ENCODE assay signal across 14 mouse cellular contexts in the genomic region with DNA sequence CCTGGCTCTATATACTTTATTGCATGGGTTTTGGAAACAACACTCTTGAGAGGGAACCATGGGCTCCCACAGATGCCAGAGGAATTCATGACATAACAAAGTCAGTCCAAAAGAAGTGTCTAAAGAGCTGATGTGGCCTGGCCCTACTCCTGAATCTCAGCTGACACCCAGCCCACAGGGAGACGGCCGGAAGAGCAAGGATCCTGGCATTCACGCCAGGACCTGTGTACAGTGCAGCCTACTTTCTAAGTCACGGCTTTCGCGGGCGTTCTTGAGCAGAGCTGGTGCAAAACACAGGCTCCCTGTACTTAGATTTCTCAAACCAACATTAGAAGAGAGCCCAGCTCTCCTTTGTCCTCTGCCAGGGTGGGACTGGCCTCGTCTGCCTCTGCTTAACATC. TPM values are rescaled to one million over a fixed set of nuclear protein-coding genes. Genes with fewer than 3 reads are reported as not detected.
DNase-seq lines count a peak whose midpoint lies in the region; TF ChIP-seq lines count a peak whose summit lies in the region.
"Had no signal": no experiment of that assay in that cellular context is flagged by ENCODE, and none has a peak within 500 bp of the region (broad histone marks: within the 10 kb centered on the region; RNA-seq: fewer than 3 reads in every experiment).

No protein-coding gene starts in this region.

- H3K36me3 ChIP-seq in thymus, adult 2 months (ENCODE audit: control insufficient read depth, insufficient read depth, low read length) = peaks cover 2% of the 10 kb centered on the region; the same call in 1 of the 2 replicates

- intact Hi-C loops in heart, postnatal 10 days (cut with DNase I) = no loop called here
- intact Hi-C loops in left cerebral cortex, postnatal 4 days (cut with DNase I) = no loop called here

- no peaks in the 10 kb centered on the region for H3K27me3 ChIP-seq in thymus, adult 2 months (ENCODE audit: control insufficient read depth, insufficient read depth, low read length)
- H3K27me3 ChIP-seq: Patski had no signal

- 93% methylated on average over 8 of the region's 8 CpGs for WGBS in thymus, adult 2 months

- DNase-seq in heart, adult 18-20 months = peak; percentile 54 to 67
- DNase-seq in heart, adult 8-10 months (ENCODE audit: low spot score) = no peak
- peak; percentile 43 for DNase-seq in urinary bladder, postnatal 14 days (ENCODE audit: low spot score)
- DNase-seq in urinary bladder, postnatal 10 days (ENCODE audit: low spot score) = no peak
- peak; percentile 68 to 74 for DNase-seq in heart, postnatal 10 days
- DNase-seq in thymus, adult 2 months = no peak
- no peak for DNase-seq in cerebellum, adult 9-11 months
- no peak for DNase-seq in left cerebral cortex, postnatal 4 days
- DNase-seq: adrenal gland, postnatal 25 days; cerebellum, adult 11-12 months; kidney, adult 18-20 months had no signal

- no peak for TF ChIP-seq POLR2A in thymus, adult 2 months (IDR thresholded peaks at IDR 0.05; ENCODE audit: control insufficient read depth, extremely low read depth, insufficient read depth, low read length, poor library complexity)

- peaks cover 16% of the 10 kb centered on the region for H3K4me1 ChIP-seq in thymus, adult 2 months (replicated peaks; ENCODE audit: control insufficient read depth, insufficient read depth, low read length)

- H3K27ac ChIP-seq in thymus, adult 2 months (ENCODE audit: control insufficient read depth, insufficient read depth, low read length) = no peak overlapping the region

- H3K4me3 ChIP-seq in thymus, adult 2 months (ENCODE audit: control insufficient read depth, insufficient read depth, low read length) = no peak overlapping the region

- no peak for TF ChIP-seq CTCF in thymus, adult 2 months (IDR thresholded peaks at IDR 0.05; ENCODE audit: borderline replicate concordance, control insufficient read depth, extremely low read depth, insufficient read depth, low read length, poor library complexity)

RNA-seq across cellular contexts. Expression of gene E2f1, which starts 10.9 kb away (rescaled TPM):
- under 1 TPM; 0.57 to 0.77 TPM for total RNA-seq in heart, adult 18-20 months (2021)
- total RNA-seq in heart, adult 8-10 months (2022) = 1 to 10 TPM in 1 of 4 experiments, under 1 TPM in 3; 0.25 to 1.2 (median 0.47) TPM
- 10 to 100 TPM; 10.2 to 10.4 TPM for total RNA-seq in heart, postnatal 10 days (2021)
- polyA plus RNA-seq in thymus, adult 2 months (2012; rRNA removed) = 34.0 and 50.3 TPM in 2 replicates
- total RNA-seq in left cerebral cortex, postnatal 4 days (2021) = 10 to 100 TPM; 10.8 to 11.9 TPM

RNA-seq across cellular contexts. Expression of gene Necab3, which starts 21.9 kb away (rescaled TPM):
- under 1 TPM in 1 of 2 experiments, not detected in 1; 0.27 TPM for total RNA-seq in heart, adult 18-20 months (2021)
- total RNA-seq in heart, adult 8-10 months (2022) = 1 to 10 TPM in 1 of 4 experiments, under 1 TPM in 3; 0.25 to 1.2 (median 0.60) TPM
- 1 to 10 TPM; 1.3 to 1.8 TPM for total RNA-seq in heart, postnatal 10 days (2021)
- 14.8 and 15.7 TPM in 2 replicates for polyA plus RNA-seq in thymus, adult 2 months (2012; rRNA removed)
- total RNA-seq in left cerebral cortex, postnatal 4 days (2021) = 10 to 100 TPM; 23.6 to 24.1 TPM

RNA-seq across cellular contexts. Expression of gene Pxmp4, which starts 22.9 kb away (rescaled TPM):
- total RNA-seq in heart, adult 18-20 months (2021) = 10 to 100 TPM; 22.6 to 25.6 TPM
- total RNA-seq in heart, adult 8-10 months (2022) = 10 to 100 TPM; 25.0 to 31.0 (median 27.2) TPM
- total RNA-seq in heart, postnatal 10 days (2021) = 10 to 100 TPM; 25.7 to 26.8 TPM
- 70.7 and 71.7 TPM in 2 replicates for polyA plus RNA-seq in thymus, adult 2 months (2012; rRNA removed)
- 10 to 100 TPM; 11.8 to 12.2 TPM for total RNA-seq in left cerebral cortex, postnatal 4 days (2021)

RNA-seq across cellular contexts. Expression of gene Actl10, which starts 29.0 kb away (rescaled TPM):
- total RNA-seq in heart, adult 18-20 months (2021) = not detected
- not detected for total RNA-seq in heart, adult 8-10 months (2022)
- total RNA-seq in heart, postnatal 10 days (2021) = under 1 TPM in 1 of 2 experiments, not detected in 1; 0.22 TPM
- polyA plus RNA-seq in thymus, adult 2 months (2012; rRNA removed) = 0.11 and 0.47 TPM in 2 replicates
- total RNA-seq in left cerebral cortex, postnatal 4 days (2021) = under 1 TPM in 1 of 2 experiments, not detected in 1; 0.26 TPM
- polyA plus RNA-seq: CD4-positive, CD25-positive, alpha-beta regulatory T cell, adult 4 months; heart, embryonic 14.5 days; Patski had no signal

RNA-seq across cellular contexts. Expression of gene Zfp341, which starts 32.5 kb away (rescaled TPM):
- total RNA-seq in heart, adult 18-20 months (2021) = 1 to 10 TPM; 2.6 to 2.8 TPM
- 1 to 10 TPM; 2.4 to 4.3 (median 2.7) TPM for total RNA-seq in heart, adult 8-10 months (2022)
- total RNA-seq in heart, postnatal 10 days (2021) = 1 to 10 TPM; 2.2 to 2.9 TPM
- polyA plus RNA-seq in thymus, adult 2 months (2012; rRNA removed) = 10.6 and 10.8 TPM in 2 replicates
- total RNA-seq in left cerebral cortex, postnatal 4 days (2021) = 10 to 100 TPM; 17.5 to 18.2 TPM

Comparison
In these comparisons a context has a peak if more than half of its experiments do, and no peak if none do; other contexts are left out.
1. DNase-seq: peak in heart, adult 18-20 months (2 of 2), urinary bladder, postnatal 14 days (single experiment) and heart, postnatal 10 days (2 of 2); none in heart, adult 8-10 months (single experiment), urinary bladder, postnatal 10 days (single experiment), thymus, adult 2 months (single experiment), cerebellum, adult 9-11 months (single experiment) and left cerebral cortex, postnatal 4 days (single experiment).
2. RNA of gene E2f1, which starts 10.9 kb away (total RNA-seq): 10.8 to 11.9 TPM in left cerebral cortex, postnatal 4 days and 10.2 to 10.4 TPM in heart, postnatal 10 days; 0.57 to 0.77 TPM in heart, adult 18-20 months and 0.25 to 1.2 TPM in heart, adult 8-10 months; every median in the first group is over 4 times any median in the second.
3. RNA of gene Necab3, which starts 21.9 kb away (total RNA-seq): 23.6 to 24.1 TPM in left cerebral cortex, postnatal 4 days; 1.3 to 1.8 TPM in heart, postnatal 10 days, 0.25 to 1.2 TPM in heart, adult 8-10 months and 0.27 TPM in heart, adult 18-20 months; every median in the first group is over 4 times any median in the second.